Mouse (Mus musculus) ovary, postnatal 14 days (tissue): ENCODE results near the gene Kazn.
A peak's percentile ranks its signal among the peaks of the same experiment; 100 is the strongest.

Experiments
- DNase-seq: peaks from one replicate; pipeline ENCODE4 v3.0.0; 2022; ENCODE audit warnings: low spot score

Kazn gene

DNA sequence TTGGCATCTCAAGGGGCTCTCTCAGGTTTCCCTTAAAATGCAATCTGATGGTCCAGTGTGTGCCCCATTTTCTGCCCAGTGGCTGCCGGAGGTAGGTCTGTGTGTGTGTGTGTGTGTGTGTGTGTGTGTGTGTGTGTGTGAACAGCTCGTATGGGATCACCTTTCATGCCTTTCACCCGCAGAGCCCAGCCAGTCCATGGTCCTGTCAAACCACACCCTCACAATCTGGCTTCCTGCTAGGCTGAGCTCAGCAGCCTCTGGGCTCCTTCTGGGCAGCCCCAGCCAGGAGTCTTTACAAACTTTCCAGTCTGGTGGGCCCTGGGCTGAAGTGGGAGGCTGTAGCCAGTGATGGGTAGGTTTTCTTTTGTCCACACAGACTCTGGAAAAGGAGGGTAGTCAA lies 75.3 kb downstream of the Kazn start:
- no peak for DNase-seq

DNA sequence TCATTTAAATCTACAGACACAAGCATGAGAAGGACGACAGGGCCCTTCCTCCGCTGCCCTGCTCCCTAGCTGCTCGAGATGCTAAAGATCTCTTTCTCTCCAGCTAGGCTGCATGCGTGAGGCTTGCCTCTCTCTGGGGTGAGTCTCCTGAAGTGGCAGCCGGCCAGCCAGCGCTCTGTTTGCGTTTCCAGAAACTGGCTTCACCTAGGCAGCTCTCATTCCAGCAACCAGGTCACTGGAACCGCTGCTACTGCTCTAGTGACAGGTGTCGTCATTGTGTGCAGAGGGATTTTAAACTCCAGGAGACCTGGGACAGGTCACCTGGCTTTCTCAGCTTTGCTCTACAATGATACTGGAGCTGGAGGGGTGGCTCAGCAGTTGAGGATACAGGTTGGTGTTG lies 76.5 kb downstream of the Kazn start:
- no peak for DNase-seq

DNA sequence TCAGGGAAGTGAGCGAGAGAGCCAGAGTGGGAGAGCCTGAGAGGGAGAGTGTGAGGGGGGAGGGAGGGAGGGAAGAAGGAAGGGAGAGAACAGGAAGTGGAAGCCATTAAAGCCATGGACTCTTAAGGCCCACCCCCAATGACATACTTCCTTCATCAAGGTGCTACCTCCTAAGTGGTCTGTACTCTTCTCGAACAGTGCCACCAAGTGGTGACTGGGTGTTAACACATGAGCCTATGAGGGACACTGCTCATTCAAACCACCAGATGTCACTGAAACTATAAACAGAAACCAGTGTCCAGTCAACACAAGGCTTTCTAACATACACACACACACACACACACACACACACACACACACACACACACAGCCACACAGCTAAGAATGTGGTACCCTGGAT lies 77.1 kb downstream of the Kazn start:
- no peak for DNase-seq

DNA sequence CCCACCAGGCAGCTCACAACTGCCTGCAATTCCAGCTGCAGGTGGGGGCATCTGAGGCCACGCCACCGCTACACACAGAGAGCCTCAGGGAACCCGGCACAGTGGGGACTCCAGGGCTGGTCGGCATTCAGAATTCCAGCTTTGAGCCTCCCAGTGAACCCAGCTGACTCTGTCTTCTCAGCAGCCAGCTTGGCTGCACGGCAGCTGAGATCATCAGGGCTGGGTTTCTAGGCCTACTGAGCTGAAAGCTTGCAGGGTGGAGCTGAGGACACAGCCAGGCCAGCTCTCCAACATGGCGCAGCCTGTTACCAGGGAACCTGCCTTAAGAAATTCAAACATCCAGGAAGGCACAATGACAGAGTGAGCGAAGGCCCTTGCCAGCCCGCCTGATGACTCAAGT lies 79.2 kb downstream of the Kazn start:
- DNase-seq = no peak

DNA sequence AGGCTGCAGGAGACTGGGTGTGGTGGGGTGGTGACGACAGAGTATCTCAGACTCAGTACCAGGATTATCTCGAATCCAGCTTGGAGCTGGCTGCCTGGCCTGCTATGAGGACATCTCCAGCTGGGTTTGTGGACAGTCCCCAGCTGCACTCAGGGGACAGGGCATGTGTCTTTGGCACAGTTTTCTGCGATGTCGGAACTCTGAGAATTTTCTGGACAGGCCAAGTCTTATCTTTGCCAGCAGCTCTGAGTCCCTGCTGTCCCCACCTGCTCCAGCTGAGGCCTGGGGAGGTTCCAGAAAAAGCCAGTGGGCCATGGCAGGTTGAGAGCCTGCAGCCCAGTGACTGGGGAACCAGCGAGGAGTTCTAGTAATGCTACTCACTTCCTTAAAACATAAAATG lies 82.7 kb downstream of the Kazn start:
- no peak for DNase-seq

DNA sequence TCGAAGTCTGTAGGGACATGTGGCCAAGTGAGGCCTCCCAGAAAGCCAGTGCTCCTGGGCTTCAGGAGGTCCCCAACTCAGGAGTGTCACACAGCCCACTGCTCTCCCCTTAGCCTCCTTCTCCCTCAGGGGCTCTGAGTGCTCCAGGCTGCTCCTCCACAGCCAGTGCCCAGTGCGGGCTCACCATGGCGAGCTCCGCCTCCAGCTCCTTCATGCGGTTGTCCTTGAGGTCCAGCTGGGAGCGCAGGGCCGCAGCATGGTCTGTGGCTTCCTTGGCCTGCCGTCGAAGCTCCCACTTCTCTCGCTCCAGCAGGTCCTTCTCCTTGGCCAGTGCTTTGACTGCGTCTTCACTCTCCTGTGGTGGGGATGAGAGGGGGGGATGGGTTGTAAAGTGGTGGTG lies 85.0 kb downstream of the Kazn start:
- no peak for DNase-seq

DNA sequence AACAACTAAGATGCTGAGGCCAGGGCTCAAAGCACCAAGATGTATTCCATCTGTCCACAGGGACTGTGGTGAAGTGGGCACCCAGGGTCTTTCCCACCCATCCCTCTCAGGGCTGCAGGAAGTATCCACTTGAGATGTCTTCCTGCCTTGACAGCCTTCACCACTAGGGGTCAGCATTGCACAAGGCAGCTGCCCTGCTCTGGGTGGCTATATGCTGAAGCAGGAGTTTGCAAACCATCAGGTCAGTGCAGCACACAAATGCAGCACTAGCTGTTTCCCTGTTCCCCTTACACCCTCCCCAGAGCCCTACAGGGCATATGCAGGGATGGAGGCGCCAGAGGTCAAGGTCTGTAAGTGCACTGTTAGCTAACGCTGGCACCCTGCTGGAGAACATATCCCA lies 85.7 kb downstream of the Kazn start:
- DNase-seq = peak; percentile 89

DNA sequence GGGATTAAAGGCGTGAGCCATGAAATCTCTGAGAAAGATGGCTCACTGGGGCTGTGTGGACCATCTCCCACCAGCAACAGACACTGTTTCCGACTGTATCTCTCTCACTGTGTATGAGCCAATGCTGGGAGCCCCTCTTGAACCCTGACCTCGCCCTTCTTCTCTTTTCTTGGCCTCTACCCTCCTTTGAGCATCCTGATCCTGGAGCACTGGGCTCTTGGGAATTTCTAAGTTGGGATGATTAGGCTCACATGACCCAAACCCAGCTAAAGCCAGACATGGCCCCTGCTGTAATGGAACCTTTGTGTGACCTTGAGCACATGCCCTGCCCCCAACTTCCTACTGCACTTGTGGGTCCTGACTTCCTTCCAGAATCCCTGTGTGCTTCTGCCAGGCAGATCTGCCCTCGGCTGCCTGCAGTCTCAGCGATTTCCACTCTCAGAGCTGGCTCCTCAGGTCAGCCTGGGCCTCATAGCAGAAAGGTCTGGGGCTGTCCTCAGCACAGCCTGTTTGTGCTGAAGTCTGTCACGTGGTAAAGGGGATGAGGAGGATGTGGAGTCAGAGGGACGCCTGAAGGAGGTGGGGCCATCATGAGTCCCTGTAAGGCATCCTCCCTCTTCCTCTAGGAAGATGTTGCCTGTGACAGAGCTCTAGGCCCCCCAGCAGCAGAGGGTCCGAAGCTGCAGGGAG lies 86.3 kb downstream of the Kazn start:
- no peak for DNase-seq

DNA sequence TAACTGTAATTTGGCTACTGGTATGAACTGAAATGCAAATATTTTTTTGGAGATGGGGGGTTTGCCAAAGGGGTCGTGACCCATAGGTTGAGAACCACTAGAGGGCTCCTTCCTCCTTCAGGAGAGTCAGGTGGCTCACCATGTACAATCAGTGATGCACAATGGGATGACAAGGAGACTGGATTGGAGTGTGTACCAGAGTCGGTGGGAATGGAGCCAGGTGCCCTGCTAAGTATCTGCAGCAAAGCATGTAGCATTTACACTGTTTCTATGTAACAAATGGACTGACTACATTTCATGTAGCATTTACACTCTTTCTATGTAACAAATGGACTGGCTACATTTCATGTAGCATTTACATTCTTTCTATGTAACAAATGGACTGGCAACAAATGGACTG lies 89.1 kb downstream of the Kazn start:
- no peak for DNase-seq

DNA sequence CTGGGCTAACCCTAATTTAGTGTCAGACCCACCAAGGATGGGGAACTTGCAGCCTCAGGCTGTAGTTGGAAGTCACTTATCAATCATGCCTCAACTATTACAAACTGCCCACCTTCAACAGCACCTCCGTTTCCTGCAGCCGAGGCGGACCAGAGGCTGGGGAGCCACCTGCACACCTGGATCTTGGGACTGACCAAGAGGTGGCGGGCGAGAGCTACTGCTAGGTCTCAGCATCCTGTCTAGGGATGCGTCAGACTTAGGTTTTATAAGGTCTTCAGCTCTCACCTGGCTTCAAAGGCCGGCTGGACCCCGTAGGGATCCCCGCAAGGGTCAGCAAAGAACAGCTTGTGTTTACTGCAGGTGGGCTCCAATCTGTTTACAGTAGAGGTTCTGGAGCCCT lies 90.0 kb downstream of the Kazn start:
- no peak for DNase-seq

DNA sequence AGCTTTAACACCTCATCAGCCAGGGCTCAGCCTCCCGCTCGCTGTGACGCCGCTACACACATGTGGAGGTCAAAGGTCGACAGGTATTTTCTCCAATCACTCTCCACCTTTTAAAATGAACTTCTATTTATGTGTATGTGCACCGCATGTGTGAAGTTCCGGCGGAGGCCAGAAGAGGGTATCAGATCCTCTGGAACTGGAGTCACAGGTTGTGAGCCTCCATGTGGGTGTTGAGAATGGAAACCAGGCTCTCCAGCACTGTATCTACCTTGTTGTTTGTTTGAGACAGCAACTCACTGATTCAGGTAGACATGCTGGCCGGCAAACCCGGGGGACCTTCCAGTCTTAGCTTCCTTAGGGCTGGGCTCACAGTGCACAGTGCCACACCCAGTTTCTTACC lies 91.5 kb downstream of the Kazn start:
- no peak for DNase-seq

DNA sequence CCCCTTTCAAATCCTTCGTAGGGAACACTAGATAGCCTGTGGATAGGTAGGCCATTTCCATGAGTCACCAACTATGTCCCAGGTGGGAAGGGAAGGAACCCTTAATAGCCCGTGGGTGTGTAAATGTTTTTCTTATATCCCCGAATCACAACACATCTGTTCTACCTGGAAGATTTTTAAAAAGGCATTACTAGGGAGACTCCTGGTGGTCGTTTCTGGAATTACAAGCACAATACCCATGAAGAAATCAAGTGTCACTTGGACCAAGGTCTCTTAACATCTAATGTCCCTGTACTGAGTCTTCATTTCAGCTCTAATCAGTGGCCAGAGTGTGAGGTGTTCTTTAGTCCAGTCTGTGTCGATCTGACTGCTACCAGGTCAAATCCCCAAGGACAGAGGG lies 95.1 kb downstream of the Kazn start:
- no peak for DNase-seq

DNA sequence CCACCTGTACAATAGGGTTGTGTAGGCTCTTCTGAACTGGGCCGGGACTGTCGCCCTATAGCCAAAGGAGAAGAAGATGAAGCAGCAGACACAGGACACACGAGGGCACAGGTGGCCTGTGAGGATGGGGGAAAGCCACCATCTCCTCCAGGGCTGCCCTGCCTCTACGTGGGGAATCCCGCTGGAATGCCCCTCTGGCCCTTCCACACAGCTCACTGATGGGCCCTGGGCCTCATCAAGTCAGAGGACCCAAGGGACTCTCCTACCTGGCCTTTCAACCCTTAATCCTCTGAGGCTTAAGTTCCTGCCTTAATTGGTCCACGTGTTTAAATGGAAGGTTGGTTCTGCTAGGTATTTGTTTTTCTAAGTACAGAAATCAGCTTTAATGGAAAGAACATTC lies 95.9 kb downstream of the Kazn start:
- DNase-seq = no peak

DNA sequence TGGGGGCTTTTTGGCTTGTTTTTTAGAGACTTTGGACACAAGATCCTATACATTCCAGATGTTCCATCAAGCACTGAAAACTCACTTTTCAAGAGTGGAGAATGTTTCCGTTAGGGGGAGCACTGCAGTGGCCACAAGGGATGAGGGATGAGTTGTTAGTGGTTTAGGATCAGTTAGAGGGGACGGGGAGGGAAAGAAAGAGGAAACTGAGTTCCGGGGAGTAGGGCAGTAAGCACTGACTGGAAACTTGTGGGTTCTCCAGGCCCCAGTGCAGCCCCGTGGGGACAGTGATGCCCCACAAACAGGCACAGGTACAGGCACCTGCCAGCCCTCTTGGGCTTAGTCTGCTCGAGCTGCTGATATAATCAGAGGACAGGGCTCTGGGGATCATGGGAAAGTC lies 99.5 kb downstream of the Kazn start:
- DNase-seq = no peak

DNA sequence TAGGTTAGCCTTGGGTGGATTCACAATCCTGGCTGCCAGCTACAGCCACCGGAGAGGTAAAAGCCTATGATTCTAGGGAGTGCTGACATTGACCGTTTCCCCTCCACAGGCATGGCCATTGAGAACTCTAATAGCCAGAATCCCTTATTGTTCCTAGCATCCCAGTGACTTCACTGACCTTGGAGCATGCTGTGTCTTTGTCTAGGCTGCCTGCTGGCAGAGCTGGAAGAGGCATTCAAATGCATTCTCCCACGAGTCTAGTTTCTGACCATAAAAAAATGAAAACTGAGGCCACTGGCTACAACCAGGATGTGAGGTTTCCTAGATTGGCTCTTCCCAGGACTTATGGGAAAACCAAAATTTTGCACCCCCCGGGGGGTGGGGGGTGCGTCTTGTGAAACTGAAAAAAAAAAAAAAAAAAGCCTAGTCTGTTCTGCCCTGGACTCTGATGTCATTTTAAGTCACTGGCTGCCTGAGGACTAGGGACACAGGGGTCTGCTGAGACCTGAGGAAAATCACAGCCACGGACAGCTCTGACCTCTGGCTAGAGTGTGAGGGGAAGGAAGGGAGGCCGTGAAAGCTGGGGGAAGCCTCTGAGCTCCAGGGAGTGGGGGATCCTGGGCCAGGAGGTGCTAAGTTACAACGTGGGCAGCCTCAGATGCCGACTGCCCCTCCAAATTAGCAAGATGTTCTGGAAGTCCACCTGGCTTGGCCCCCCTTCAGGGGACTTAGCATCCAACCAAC lies 100.7 kb downstream of the Kazn start:
- DNase-seq = no peak

DNA sequence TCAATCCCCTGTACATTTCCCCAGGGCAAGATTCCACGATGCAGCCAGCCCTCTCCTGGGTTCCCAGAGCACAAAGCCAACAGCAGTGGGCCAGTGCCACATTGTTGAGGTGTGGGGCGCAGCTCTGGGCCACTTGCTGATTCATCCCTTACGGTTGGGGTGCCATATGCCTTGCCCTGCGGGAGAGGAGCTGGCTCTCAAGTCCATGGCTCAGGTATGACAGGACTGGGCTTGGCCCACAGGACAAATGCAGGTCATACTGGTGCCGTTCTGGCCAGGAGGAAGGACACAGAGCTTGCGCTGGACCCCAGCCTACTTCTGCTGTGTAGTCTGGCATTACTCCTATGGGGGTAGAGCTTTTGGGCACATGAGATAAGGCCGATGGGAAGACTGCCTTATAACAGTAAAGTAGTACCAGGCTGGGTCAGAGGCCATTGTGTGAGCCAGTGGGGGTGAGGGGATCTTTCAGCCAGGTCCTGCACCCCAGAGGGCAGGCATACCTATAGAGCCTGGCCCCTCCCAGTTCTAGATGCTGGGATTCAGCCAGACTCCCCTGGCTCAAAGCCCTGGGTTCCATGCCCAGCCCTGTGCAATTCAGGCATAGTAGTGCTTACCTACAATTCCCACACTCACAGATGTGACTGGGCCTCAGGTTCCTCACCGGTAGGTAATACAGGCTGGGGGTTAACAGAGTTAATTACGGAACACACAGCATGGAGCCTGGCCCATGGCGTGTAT lies 102.3 kb downstream of the Kazn start:
- DNase-seq = no peak

DNA sequence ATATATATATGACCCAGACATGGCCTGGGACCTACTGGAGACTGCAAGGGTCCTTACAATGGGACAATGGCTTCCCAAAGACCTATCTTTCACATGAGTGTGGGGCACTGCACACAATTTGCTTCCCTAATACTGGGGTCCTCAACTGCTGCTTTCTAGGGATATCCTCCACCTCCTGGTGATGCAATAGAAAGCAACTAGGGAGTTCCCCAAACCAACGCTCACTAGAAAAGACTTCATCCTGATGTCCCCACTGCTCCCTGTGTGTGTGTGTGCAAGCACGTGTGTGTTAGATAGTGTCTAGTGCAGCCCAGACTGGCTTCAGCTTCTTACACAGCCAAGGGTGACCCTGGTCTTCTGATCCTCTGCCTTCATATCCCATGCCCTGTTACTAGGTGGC lies 103.7 kb downstream of the Kazn start:
- DNase-seq = no peak

DNA sequence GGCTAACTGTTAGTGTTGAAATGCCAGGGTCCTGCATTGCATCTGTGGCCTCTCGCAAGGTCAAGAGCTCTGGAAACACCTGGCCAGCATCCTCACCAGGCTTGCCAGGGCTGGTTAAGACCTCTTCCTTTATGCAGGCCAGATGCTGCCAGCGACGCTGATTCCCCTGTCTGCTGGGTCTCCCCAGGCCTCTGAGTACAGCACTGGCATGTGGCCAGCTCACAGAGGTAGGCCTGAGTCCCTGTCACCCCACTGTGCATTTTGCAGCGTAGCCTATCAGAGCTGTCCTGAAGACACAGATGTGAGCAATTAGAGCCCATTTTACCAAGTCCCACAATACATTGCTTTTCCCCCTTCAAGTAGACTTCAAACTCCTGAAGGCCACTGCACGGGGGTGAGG lies 109.0 kb downstream of the Kazn start:
- DNase-seq = no peak

DNA sequence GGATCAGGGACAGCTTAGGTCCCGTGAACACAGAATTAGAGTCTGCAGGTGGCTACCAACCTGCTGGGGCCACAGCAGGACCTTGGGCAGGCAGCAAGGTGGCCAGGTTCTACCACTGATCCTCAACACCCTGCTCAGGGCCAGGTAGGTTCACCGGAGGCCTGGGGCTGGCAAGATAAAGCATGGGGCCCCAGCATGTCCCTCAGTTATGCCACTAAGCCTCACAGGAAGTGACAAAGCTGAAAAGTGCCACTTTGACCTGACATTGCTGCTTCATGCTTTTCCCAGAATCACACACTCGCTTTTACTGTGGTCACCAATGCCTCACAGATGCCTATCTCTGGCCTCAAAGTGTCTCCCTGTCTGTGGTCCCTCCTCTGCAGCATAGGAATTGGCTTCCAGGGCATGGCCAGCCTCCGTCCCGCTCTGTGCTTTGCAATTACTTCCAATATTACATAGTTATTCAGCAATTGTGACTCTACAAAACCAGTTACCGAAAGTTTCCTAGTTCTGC lies 111.9 kb downstream of the Kazn start:
- DNase-seq = no peak

DNA sequence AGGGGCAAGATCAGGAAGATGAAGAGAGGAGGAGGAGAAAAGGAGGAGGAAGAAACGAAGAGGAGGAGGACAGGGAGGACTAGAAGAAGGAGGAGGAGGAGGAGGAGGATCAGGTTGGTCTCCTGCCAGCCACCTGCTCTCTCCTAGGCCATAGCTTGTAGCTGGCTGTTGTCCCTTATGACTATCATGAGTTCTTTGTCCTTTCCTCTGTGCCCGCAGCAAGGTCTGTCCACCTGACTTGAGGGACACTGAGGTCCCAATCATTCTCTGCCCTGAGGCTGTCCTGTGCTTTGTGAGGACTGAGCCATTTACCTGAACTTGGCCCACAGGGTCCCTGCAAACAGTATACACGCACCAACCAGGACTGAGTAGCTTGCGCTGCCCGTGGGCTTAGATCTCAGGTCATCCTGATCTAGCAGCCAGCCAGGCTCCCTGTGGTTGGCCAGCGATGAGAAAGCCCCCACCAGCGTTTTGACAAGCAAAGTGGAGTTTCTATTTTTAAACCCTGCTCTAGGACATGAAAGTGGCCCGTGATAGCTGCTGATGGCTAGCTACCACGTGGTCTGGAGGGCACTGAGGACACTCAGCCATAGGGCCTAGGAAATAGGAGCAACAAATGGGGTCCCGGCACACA lies 112.4 kb downstream of the Kazn start:
- DNase-seq = no peak

DNA sequence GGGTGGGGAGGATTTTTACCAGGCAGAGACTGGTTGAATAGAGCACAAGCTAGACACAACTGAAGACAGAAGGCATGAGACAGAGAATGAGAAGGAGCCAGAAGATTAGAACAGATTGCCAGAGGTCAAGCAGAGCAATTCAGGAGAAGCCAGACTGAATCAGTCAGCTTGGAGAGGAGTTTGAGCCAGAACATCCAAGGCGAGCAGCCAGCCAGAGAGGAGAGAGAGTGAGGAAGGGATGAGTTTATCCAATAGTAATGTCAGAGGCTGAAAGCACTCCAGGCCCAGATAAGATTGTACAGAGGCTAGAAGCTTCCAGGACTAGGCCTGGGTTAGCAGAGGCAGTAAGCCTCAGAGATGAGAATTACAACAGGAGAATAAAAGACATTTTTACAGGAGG lies 118.0 kb downstream of the Kazn start:
- DNase-seq = no peak

DNA sequence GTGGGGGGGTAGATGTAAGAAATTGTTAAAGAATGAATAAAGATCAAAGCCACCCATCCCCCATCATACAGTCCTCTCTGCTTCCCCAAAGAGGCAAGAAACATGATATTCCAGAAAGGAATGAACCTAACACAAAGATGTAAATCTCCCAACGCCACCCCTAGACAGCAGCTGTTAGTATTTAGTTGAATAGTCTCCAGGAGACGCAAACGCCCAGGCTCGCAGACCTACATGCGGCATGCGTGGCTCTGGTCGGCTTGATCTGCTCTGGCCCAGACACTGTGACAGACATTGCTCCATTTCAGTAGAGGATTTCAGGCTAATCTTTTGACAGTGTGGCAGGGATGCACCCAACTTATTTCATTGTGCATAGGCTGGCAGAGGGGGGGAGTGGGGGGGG lies 120.7 kb downstream of the Kazn start:
- DNase-seq = no peak

DNA sequence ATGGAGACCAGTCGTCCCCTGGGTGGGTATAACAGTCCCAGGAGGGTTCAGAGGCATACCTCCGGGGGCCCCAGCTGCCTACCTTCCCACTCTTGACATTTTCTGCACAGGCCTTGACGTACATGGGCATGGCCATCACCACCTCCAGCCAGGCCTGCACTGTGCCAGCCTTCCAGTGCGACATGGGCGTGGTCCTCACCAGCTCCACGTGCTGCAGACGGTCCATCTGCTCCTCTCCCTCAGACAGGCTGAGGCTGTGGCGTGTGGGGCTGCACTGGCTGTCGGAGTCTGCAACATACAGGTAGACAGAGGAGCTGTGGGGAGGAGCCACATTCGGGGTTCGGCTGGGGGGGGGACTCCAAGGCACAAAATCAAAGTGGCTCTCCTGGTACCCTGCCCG lies 121.2 kb downstream of the Kazn start:
- no peak for DNase-seq
